Mouse (Mus musculus): ENCODE measurements at regions not wholly inside any gene's neighbourhood (a gene's known extent, or its start where the extent isn't known, plus 50 kb on each side); places are given as distances from the start of the nearest gene placed in this dataset.
"Not testable (repeated sequence)": the region's sequence is repeated elsewhere in the genome, so short reads cannot be mapped to it uniquely, and the experiment has no call there.

DNA sequence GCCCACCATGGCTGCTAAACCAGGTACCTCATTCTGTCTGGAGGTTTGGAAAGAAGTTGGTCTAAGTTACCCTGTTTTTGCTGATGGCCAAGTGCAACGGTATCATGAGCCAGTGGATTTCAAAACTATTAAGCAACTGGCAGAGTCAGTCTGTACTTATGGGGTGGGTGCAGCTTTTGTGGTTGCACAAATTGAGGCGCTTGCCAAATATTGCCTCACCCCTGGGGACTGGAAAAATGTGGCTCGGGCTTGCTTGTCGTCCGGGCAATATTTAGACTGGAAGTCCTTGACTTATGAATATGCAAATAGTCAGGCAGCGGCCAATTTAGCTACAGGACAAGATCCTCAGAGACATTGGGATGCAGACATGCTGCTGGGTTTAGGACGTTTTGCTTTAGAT lies 110.2 kb downstream of the Olfr164 start:
- no peak for DNase-seq
- intact Hi-C loops (cut with DNase I) = no loop called here

GRCm38 (mm10) chr16:19200977-19201376 lies 112.9 kb downstream of the Olfr164 start:
- DNase-seq = no peak
- intact Hi-C loops (cut with DNase I) = no loop called here

- intact Hi-C loops (cut with DNase I) = loop anchor here (2.0 kb wide), 2 partner anchors 95 to 133 kb away; no protein-coding TSS in a partner anchor
- DNase-seq = no peak
Observed at GRCm38 (mm10) chr16:19199724-19200544, 113.9 kb downstream of the Olfr164 start.

DNA sequence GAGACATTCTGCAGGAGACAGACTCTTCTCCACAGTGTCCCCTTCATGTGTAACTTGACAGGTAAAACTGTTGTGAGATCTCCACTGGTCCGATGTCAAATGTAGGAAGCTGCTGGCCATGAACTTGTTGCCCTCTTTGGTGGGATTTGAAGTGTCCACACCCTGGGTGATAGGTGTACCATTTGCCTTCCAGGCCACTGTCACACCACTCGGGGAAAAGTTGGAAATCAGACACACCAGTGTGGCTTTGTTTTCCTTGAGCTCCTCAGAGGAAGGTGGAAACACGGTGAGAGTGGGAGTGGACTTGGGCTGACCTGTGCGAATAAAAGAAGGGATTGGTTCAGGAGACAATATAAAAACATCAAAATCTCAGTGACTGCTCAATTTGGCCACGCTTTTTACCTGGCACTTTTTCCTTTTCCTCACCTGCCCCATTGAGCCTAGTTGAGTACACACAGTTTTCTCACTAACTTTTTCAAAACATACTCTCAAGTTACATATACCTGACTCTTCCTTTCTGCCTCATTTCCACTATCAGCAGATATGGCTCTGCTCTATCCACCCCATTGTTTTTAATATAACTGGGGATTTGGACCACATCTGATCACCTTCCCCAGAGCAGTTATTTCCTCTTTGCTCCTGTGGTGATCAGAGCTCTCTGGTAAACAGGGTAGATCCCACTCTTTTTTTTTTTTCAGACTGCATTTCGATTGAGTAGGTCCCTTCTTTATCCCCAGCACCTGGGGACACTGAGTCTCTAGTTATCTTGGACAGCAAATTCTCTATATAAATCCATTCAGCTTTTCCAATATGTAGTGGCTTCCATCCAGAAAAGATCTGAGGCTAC lies 115.1 kb downstream of the Olfr164 start:
- DNase-seq = no peak
- intact Hi-C loops (cut with DNase I) = loop anchor here (2.0 kb wide), 2 partner anchors 94 to 132 kb away; no protein-coding TSS in a partner anchor

DNA sequence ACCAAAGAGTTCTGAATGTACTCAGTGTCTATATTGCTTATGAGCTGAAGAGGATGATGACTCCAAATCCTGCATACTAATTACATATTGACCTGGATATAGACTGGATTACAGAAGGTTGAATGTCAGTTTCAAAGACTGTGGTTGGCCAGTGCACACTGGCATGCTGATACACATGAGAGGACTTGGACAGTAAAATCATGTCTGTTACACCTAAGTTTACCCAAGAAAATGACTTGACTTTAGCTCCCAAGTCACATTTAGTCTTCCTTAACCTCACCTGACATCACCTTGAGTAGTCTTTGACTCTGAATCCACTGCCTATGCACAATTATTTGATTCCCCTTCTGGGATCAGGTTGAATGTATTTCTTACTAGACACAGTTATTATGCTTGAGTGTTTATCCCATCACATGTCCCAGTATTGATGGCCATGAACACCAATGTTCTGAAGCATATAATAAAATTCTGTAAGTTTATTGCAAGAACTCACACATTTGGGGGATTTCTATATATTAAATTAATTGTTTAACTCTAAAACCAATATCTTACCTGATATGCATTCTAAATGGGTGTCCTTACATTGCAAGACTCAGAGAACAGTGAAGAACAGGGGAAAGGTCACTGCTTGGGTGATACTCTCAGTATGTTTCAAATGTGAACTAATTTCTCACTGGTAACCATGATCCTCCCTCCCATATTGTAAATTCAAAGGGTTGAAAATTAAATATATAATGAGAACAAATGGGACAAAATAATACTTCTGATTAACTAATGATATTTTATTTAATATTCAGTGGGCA lies 116.0 kb downstream of the Olfr164 start:
- intact Hi-C loops (cut with DNase I) = loop anchor here (2.0 kb wide), 2 partner anchors 93 to 131 kb away; no protein-coding TSS in a partner anchor

DNA sequence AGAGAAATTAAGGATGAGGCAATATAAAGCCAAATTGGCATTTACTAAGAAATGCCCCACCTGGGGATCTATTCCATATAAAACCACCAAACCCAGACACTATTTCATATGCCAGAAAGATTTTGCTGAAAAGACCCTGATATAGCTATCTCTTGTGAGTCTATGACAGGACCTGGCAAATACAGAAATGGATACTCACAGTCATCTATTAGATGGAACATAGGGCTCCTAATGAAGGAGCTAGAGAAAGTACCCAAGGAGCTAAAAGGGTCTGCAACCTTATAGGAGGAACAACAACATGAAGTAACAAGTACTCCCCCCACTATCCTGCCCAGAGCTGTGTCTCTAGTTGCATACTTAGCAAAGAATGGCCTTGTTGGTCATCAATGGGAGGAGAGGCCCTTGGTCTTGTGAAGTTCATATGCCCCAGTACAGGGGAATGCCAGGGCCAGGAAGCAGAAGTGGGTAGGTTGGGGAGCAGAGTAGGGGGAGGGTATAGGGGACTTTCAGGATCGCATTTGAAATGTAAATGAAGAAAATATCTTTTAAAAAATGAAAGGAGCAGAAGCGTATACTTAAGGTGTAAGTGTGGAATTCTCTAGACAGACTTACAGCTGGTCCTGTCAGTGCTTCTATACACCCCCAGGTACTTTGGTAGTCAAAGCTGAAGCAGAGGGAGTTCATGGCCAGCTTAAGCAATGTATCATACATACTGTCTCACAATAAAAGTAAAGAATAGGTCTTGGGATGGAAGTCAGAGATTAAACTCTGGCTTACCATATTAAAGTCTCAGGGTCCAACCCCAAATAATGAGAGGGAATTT lies 128.2 kb downstream of the Olfr164 start:
- intact Hi-C loops (cut with DNase I) = no loop called here
- DNase-seq = no peak

More for the DNA sequence above, 116.0 kb downstream of the Olfr164 start:
- no peak for DNase-seq

- intact Hi-C loops (cut with DNase I) = no loop called here
- no peak for DNase-seq
Observed at GRCm38 (mm10) chr16:19179214-19180010, 134.5 kb downstream of the Olfr164 start.

GRCm38 (mm10) chr16:19153046-19153445 lies 160.8 kb downstream of the Olfr164 start:
- intact Hi-C loops (cut with DNase I) = no loop called here
- no peak for DNase-seq

DNA sequence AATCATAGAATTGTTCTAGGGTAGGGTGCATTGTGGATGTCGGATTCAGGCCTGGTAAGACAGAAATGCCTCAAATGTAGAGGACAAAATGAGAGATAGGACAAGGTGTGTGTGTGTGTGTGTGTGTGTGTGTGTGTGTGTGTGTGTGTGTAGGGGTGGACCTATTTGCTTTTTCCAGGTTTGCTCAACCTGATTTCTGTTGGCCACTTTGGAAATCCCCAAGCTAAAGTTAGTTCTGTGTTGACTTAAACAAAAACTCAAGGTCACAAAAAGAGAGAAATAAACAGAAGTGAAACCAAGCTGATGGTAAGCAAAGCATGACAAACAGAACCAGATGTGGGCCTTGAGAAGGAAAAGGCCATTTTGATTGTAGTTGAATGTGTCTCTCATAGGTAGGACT lies 161.4 kb downstream of the Olfr164 start:
- intact Hi-C loops (cut with DNase I); DNase-seq: not testable (repeated sequence)

DNA sequence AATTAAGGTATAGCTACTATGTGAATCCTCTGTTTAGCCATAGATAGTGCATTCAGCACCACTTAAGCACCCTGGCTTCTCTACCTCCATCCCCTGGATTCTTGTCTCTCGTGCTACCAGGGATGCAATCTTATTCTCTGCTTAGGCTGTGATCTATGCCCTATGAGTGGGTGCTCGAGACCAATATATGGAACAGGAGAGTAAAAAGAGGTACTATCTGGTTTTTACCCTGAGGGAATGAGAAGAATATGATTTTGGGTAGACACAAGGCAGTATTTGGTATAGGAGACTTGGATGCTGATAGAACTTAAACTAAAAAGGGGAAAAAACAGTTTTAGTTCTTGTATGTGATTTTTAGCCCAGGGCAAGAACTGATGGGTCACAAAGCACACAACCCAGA lies 162.8 kb downstream of the Olfr164 start:
- no peak for DNase-seq
- intact Hi-C loops (cut with DNase I) = no loop called here

DNA sequence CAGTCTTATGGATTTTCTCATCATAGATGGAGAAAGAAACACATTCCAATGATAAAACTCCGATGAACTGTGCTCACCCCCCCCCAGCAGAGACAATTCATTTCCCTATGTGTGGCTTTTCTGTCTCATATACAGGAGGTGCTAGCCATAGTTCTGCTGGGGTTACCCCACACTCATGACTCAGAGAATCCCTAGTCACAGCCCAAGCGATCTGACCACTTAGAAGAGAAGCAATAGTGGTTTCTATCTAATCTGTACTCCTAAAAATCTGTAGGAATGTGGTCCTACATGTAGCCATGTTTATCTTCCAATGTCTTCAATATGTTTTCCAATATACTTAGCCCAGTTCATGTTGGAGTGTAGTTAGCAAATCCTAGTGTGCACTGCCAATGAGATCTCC lies 163.3 kb downstream of the Olfr164 start:
- intact Hi-C loops (cut with DNase I) = no loop called here
- no peak for DNase-seq

DNA sequence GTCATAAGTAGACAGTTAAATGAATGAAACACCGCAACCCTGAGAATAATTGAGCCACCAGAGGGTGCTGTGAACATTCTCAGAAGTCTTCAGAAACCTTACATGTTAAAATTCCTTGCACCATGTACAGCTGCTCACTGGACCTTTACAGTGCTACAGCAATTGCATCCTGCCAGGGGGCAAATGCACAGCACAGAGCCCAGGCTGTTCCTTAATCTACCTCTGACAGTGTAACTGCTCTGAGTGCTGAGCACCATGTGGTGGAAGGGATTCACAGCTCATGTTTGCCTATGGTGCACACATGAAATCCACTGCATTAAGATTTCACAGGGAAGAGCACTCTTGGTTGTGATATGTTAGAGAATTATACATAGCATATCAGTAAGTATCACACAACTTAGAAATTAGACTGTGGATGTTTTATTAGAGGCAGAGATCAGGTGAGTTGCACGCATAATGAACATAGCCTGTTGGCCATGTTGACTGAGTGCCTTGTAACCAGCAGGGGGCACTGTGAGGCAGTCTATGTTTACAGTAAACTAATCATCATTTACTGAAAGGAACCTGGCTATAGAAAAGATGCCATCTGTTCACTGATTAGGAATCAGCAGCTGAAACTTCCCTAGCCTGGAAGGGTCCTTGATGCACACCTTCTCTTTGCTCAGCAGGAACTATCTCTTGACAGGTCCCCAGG lies 167.4 kb downstream of the Olfr164 start:
- intact Hi-C loops (cut with DNase I) = no loop called here
- DNase-seq = no peak

Measured in heart, postnatal 10 days (tissue).